Mouse (Mus musculus): ENCODE measurements at regions not wholly inside any gene's neighbourhood (a gene's known extent, or its start where the extent isn't known, plus 50 kb on each side); places are given as distances from the start of the nearest gene placed in this dataset.

DNA sequence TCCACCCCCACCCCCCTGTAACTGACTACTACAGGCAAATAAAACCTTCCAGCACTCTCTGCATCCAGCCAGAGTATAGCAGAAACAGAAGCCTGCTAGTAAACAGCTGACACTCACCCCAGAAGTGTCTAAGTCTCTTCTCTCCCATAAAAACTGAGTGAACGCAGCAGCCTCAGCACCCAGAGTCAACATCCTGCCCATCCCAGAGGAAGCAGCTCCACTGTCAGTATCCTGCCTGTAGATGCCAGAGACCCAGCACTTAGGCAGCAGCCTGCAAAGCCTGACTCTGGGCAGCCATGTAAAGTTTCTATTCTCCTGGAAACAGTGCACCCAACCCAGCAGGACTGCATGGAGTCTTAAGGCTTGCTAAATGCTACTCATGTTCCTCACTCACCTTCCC, 128.4 kb downstream of the Ly86 start:
- no peak for TF ChIP-seq CTCF (IDR thresholded peaks at IDR 0.05; ENCODE audit: borderline replicate concordance, control insufficient read depth, extremely low read depth, insufficient read depth, low read length, poor library complexity)
- TF ChIP-seq POLR2A (IDR thresholded peaks at IDR 0.05; ENCODE audit: control insufficient read depth, extremely low read depth, insufficient read depth, low read length, poor library complexity): no peak
